Mouse (Mus musculus): ENCODE data around the gene Lbhd2. TPM values are rescaled to one million over a fixed set of nuclear protein-coding genes. Genes with fewer than 3 reads are reported as not detected.

Lbhd2 gene
- polyA plus RNA-seq, 1 experiment from 2014 or later = 2.0 TPM

GRCm38 (mm10) chr12:111434745-111435327 lies 28.2 kb downstream of the Lbhd2 start:
- Histone ChIP-seq H3K9ac (no peak overlapping the region; the same call in 1 of the 2 replicates), H3K9me3 (no peaks in the 10 kb centered on the region), H3K4me2 (replicated peaks) (no peak overlapping the region), H3K27ac (peak overlapping the region; percentile 40; the same call in 1 of the 2 replicates), H3K4me3 (replicated peaks) (no peak overlapping the region), H3K27me3 (replicated peaks) (peaks cover 19% of the 10 kb centered on the region), H3K36me3 (no peaks in the 10 kb centered on the region), H3K4me1 (replicated peaks) (peaks cover 37% of the 10 kb centered on the region)
- WGBS = 48% methylated on average over 8 of the region's 8 CpGs
- ATAC-seq = no peak

- peaks cover 26% of the 10 kb centered on the region for H3K4me1 ChIP-seq (replicated peaks)
- H3K27me3 ChIP-seq (replicated peaks) = peaks cover 8% of the 10 kb centered on the region
- H3K4me2 ChIP-seq (replicated peaks) = no peak overlapping the region
- no peak overlapping the region for H3K4me3 ChIP-seq (replicated peaks)
- no peaks in the 10 kb centered on the region for H3K9me3 ChIP-seq
- no peak overlapping the region for H3K27ac ChIP-seq
- H3K9ac ChIP-seq = no peak overlapping the region
- WGBS = 85% methylated on average over 3 of the region's 3 CpGs
- ATAC-seq = no peak
- H3K36me3 ChIP-seq = no peaks in the 10 kb centered on the region
Measured at GRCm38 (mm10) chr12:111436170-111436569, 29.6 kb downstream of the Lbhd2 start.

GRCm38 (mm10) chr12:111436640-111437039 lies 30.0 kb downstream of the Lbhd2 start:
- H3K4me3 ChIP-seq (replicated peaks) = no peak overlapping the region
- H3K9ac ChIP-seq = no peak overlapping the region
- H3K4me2 ChIP-seq (replicated peaks) = no peak overlapping the region
- H3K27ac ChIP-seq = no peak overlapping the region
- WGBS = 75% methylated on average over 8 of the region's 8 CpGs
- peaks cover 7% of the 10 kb centered on the region for H3K27me3 ChIP-seq (replicated peaks)
- no peak for ATAC-seq
- H3K9me3 ChIP-seq = no peaks in the 10 kb centered on the region
- H3K36me3 ChIP-seq = no peaks in the 10 kb centered on the region
- peaks cover 26% of the 10 kb centered on the region for H3K4me1 ChIP-seq (replicated peaks)

GRCm38 (mm10) chr12:111437222-111437900 lies 30.8 kb downstream of the Lbhd2 start:
- WGBS = 61% methylated on average over 5 of the region's 5 CpGs

GRCm38 (mm10) chr12:111438850-111439249 lies 32.2 kb downstream of the Lbhd2 start:
- Histone ChIP-seq H3K4me1 (replicated peaks) (peaks cover 29% of the 10 kb centered on the region), H3K36me3 (no peaks in the 10 kb centered on the region), H3K27ac (no peak overlapping the region), H3K4me3 (replicated peaks) (no peak overlapping the region), H3K27me3 (replicated peaks) (peaks cover 29% of the 10 kb centered on the region), H3K4me2 (replicated peaks) (no peak overlapping the region), H3K9me3 (no peaks in the 10 kb centered on the region), H3K9ac (no peak overlapping the region)
- ATAC-seq = peak; percentile 60
- 69% methylated on average over 6 of the region's 6 CpGs for WGBS

More at GRCm38 (mm10) chr12:111437222-111437900, 30.8 kb downstream of the Lbhd2 start:
- Histone ChIP-seq H3K4me3 (replicated peaks) (no peak overlapping the region), H3K36me3 (no peaks in the 10 kb centered on the region), H3K9me3 (no peaks in the 10 kb centered on the region), H3K27me3 (replicated peaks) (peaks cover 14% of the 10 kb centered on the region), H3K4me1 (replicated peaks) (peaks cover 25% of the 10 kb centered on the region), H3K27ac (0 out of 2 replicates have a peak overlapping the region, but pooled peaks have one; percentile 9), H3K9ac (no peak overlapping the region), H3K4me2 (replicated peaks) (no peak overlapping the region)
- ATAC-seq = no peak

GRCm38 (mm10) chr12:111440701-111441373 lies 34.2 kb downstream of the Lbhd2 start:
- Histone ChIP-seq H3K4me3 (replicated peaks) (no peak overlapping the region), H3K27me3 (replicated peaks) (peaks cover 46% of the 10 kb centered on the region), H3K9me3 (no peaks in the 10 kb centered on the region), H3K4me1 (replicated peaks) (peaks cover 33% of the 10 kb centered on the region), H3K4me2 (replicated peaks) (no peak overlapping the region), H3K27ac (no peak overlapping the region), H3K36me3 (no peaks in the 10 kb centered on the region), H3K9ac (no peak overlapping the region)
- 89% methylated on average over 9 of the region's 9 CpGs for WGBS
- no peak for ATAC-seq

- Histone ChIP-seq H3K4me2 (replicated peaks) (no peak overlapping the region), H3K9me3 (no peaks in the 10 kb centered on the region), H3K4me1 (replicated peaks) (peaks cover 36% of the 10 kb centered on the region), H3K27ac (no peak overlapping the region), H3K4me3 (replicated peaks) (no peak overlapping the region), H3K9ac (no peak overlapping the region), H3K36me3 (no peaks in the 10 kb centered on the region), H3K27me3 (replicated peaks) (peaks cover 53% of the 10 kb centered on the region)
- 81% methylated on average over 3 of the region's 3 CpGs for WGBS
- no peak for ATAC-seq
Measured at GRCm38 (mm10) chr12:111441523-111441922, 34.9 kb downstream of the Lbhd2 start.

- peak; percentile 77 for ATAC-seq
- no peak within 1 kb of the TSS for H3K27ac ChIP-seq
- H3K4me1 ChIP-seq (replicated peaks) = peaks cover 33% of the 10 kb centered on the region
- H3K4me3 ChIP-seq (replicated peaks) = peak within 1 kb of the TSS; percentile 42
- peak within 1 kb of the TSS; percentile 84 for H3K4me2 ChIP-seq (replicated peaks)
- no peaks in the 10 kb centered on the region for H3K36me3 ChIP-seq
- H3K9ac ChIP-seq = peak within 1 kb of the TSS; percentile 40
- 2% methylated on average over 48 of the region's 48 CpGs for WGBS
- no peaks in the 10 kb centered on the region for H3K9me3 ChIP-seq
- peaks cover 62% of the 10 kb centered on the region for H3K27me3 ChIP-seq (replicated peaks)
Measured at GRCm38 (mm10) chr12:111442309-111443010, 35.9 kb downstream of the Lbhd2 start, which contains the start of gene Tnfaip2. TSS of gene Tnfaip2 (plus strand) at chr12:111442469.

GRCm38 (mm10) chr12:111443011-111443870 lies 36.6 kb downstream of the Lbhd2 start:
- Histone ChIP-seq H3K9me3 (no peaks in the 10 kb centered on the region), H3K9ac (no peak overlapping the region), H3K27ac (no peak overlapping the region), H3K4me1 (replicated peaks) (peaks cover 35% of the 10 kb centered on the region), H3K36me3 (no peaks in the 10 kb centered on the region), H3K4me2 (replicated peaks) (peak overlapping the region; percentile 84), H3K27me3 (replicated peaks) (peaks cover 70% of the 10 kb centered on the region), H3K4me3 (replicated peaks) (peak overlapping the region; percentile 42)
- peak; percentile 34; the same call in 1 of the 2 replicates for ATAC-seq
- WGBS = 29% methylated on average over 15 of the region's 15 CpGs

GRCm38 (mm10) chr12:111443921-111444831 lies 37.6 kb downstream of the Lbhd2 start:
- Histone ChIP-seq H3K9me3 (no peaks in the 10 kb centered on the region), H3K27ac (no peak overlapping the region), H3K4me1 (replicated peaks) (peaks cover 42% of the 10 kb centered on the region), H3K9ac (no peak overlapping the region), H3K4me3 (replicated peaks) (no peak overlapping the region), H3K27me3 (replicated peaks) (peaks cover 78% of the 10 kb centered on the region), H3K36me3 (no peaks in the 10 kb centered on the region), H3K4me2 (replicated peaks) (peak overlapping the region; percentile 84; the same call in 1 of the 2 replicates)
- WGBS = 43% methylated on average over 10 of the region's 10 CpGs
- no peak for ATAC-seq

All from intestine, embryonic 15.5 days (tissue).